Mouse (Mus musculus) stomach, embryonic 14.5 days (tissue): Measurements from ENCODE around the gene Hmgcl. TPM values are rescaled to one million over a fixed set of nuclear protein-coding genes. Genes with fewer than 3 reads are reported as not detected.
"Not testable (repeated sequence)": the region's sequence is repeated elsewhere in the genome, so short reads cannot be mapped to it uniquely, and the experiment has no call there.

Experiments used
- ATAC-seq: fragments of 200-750 bp; cut with Nextera tagmentation; 2 replicates; pipeline ENCODE4 v1.8.0; 2017; ENCODE audit warnings: low read depth, moderate TSS enrichment; ENCODE audit not compliant: insufficient number of reproducible peaks, insufficient read depth, low FRiP score
- H3K27ac ChIP-seq: fragments of 300-500 bp; sonication (generic); 2 replicates; pipeline ENCODE4 v1.5.1; 2014; ENCODE audit warnings: mild to moderate bottlenecking, low read length, moderate library complexity, mixed read lengths
- H3K27me3 ChIP-seq: fragments of 300-500 bp; sonication (generic); 2 replicates; pipeline ENCODE4 v1.6.1; 2014; ENCODE audit warnings: low read length, control low read depth, mixed read lengths; ENCODE audit not compliant: control insufficient read depth, insufficient read depth
- H3K36me3 ChIP-seq: fragments of 300-500 bp; sonication (generic); 2 replicates; pipeline ENCODE4 v1.6.1; 2014; ENCODE audit warnings: mild to moderate bottlenecking, control low read depth, low read length, moderate library complexity, mixed read lengths; ENCODE audit not compliant: control insufficient read depth, insufficient read depth
- H3K4me1 ChIP-seq: fragments of 300-500 bp; sonication (generic); 2 replicates; pipeline ENCODE4 v1.6.1; 2014; ENCODE audit warnings: low read length, control low read depth, mixed read lengths; ENCODE audit not compliant: control insufficient read depth, insufficient read depth
- H3K4me2 ChIP-seq: fragments of 300-500 bp; sonication (generic); replicated peaks from 2 replicates; pipeline ENCODE4 v1.6.1; 2014; ENCODE audit warnings: low read depth, low read length, control low read depth
- H3K4me3 ChIP-seq: fragments of 300-500 bp; sonication (generic); 2 replicates; pipeline ENCODE4 v1.5.1; 2014; ENCODE audit warnings: low read depth, low read length, control low read depth
- H3K9ac ChIP-seq: fragments of 300-500 bp; sonication (generic); replicated peaks from 2 replicates; pipeline ENCODE4 v1.6.1; 2014; ENCODE audit warnings: low read depth, mild to moderate bottlenecking, control low read depth, low read length, moderate library complexity, mixed read lengths
- H3K9me3 ChIP-seq: fragments of 300-500 bp; sonication (generic); 2 replicates; pipeline ENCODE4 v1.6.1; 2016; ENCODE audit warnings: low read depth, low read length, control low read depth; ENCODE audit not compliant: control insufficient read depth
- WGBS: fragments of 180-500 bp; shearing (Covaris S2); extraction: QIAGEN DNeasy Blood & Tissue Kit; methylation state at CpG from one replicate; pipeline ENCODE4 v1.1.7; 2014; 5-methylcytosine and 5-hydroxymethylcytosine counted together
- polyA plus RNA-seq: library from polyadenylated mRNA; unstranded; fragments of >200 nt; fragmentation: Nextera tagmentation; extraction: Ambion mirVana; gene quantifications from 2 replicates; pipeline ENCODE4 v1.2.1, GENCODE M21; 2014

Hmgcl gene
- polyA plus RNA-seq, 1 experiment from 2014 or later: 87.7 TPM

DNA sequence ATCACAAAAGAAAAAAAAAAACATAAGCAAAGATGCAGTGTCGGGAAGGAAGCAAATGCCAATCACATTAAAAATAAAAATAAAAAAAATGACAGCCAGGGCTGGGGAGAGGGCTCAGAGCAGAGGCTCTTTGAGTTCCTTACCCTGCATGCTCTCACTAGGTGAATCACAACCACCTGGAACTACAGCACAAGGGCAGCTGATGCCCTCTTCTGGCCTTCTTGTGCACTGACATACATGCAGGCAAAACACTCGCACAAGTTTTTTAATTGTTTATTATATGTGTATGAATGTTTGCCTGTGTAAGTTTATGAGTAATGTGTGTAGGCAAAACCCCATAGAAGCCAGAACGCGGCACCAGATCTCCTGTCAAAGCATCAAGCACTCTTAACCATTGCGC is 14.4 kb upstream of the Hmgcl start:
- no peaks in the 10 kb centered on the region for H3K27me3 ChIP-seq
- WGBS: 65% methylated on average over 5 of the region's 5 CpGs
- no peaks in the 10 kb centered on the region for H3K4me1 ChIP-seq
- H3K9ac ChIP-seq: no peak overlapping the region
- H3K9me3 ChIP-seq: no peaks in the 10 kb centered on the region
- H3K4me2 ChIP-seq: no peak overlapping the region
- no peak overlapping the region for H3K27ac ChIP-seq
- H3K36me3 ChIP-seq: peaks cover 3% of the 10 kb centered on the region
- no peak for ATAC-seq
- H3K4me3 ChIP-seq: no peak overlapping the region

DNA sequence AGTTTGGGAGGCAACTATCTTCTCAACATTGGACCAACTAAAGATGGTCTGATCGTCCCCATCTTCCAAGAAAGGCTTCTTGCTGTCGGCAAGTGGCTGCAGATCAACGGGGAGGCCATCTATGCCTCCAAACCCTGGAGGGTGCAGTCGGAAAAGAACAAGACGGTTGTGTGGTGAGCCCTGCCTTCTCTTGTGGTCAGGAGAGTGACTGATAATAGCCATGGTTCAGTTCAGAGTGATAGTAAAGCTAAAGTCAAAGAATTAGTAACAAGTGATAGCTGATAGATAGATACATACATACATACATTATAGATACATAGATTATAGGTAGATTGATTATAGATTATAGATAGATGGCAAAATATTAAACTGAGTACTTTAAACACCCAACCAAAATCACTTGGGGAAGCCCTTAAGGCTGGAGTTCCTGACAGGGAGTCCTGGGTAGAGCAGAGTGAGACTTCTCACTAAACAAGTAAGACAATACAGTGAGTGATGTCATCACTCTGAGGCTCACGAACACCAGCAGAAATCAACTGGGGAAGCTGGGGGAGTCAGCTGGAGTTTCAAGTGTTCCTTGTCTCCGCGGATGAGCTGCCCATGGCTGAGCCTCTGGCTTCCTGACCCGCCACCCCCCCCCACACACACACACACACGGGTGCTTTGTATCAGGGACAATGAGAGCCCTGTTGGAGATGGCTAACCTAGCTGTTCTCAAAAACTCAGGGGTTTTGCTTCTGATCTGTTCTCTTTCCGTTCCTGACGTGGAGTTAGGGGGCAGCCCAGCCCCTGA is 11.3 kb upstream of the Hmgcl start:
- WGBS: 64% methylated on average over 12 of the region's 12 CpGs
- H3K36me3 ChIP-seq: peaks cover 11% of the 10 kb centered on the region
- peak; percentile 42; the same call in 1 of the 2 replicates for ATAC-seq
- no peaks in the 10 kb centered on the region for H3K9me3 ChIP-seq
- no peaks in the 10 kb centered on the region for H3K27me3 ChIP-seq
- no peak overlapping the region for H3K27ac ChIP-seq
- H3K4me2 ChIP-seq: no peak overlapping the region
- H3K4me3 ChIP-seq: no peak overlapping the region
- no peak overlapping the region for H3K9ac ChIP-seq
- no peaks in the 10 kb centered on the region for H3K4me1 ChIP-seq

DNA sequence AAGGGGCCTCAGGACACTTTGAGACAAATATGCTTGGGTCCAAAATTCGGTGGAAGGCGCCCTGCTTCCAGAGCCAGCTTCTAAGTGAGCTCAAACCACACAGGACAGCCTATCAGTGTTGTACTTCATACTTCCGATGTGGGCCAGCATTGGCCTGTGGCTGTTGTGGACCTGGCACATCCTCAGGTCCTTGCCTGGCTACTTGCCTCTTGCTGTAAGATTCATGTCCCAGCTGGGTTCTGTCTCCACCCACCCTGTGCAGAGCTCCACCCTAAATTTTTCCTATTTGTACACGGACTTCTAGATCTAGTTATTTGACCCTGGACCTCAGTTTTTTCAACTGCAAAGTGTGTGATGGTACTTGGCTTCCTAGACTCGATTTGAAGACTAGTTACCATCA is 10.7 kb upstream of the Hmgcl start:
- ATAC-seq: no peak
- WGBS: 55% methylated on average over 5 of the region's 5 CpGs
- Histone ChIP-seq H3K36me3 (peaks cover 11% of the 10 kb centered on the region), H3K4me2 (no peak overlapping the region), H3K4me3 (no peak overlapping the region), H3K9me3 (no peaks in the 10 kb centered on the region), H3K27me3 (no peaks in the 10 kb centered on the region), H3K27ac (no peak overlapping the region), H3K4me1 (no peaks in the 10 kb centered on the region), H3K9ac (no peak overlapping the region)

- H3K4me2 ChIP-seq: no peak overlapping the region
- WGBS: 78% methylated on average over 7 of the region's 7 CpGs
- no peak overlapping the region for H3K27ac ChIP-seq
Observed at GRCm38 (mm10) chr4:135938858-135939257, 7.4 kb upstream of the Hmgcl start.

GRCm38 (mm10) chr4:135941026-135941425 is 5.2 kb upstream of the Hmgcl start:
- H3K27ac ChIP-seq, H3K36me3 ChIP-seq, ATAC-seq, H3K27me3 ChIP-seq, H3K9ac ChIP-seq, H3K4me1 ChIP-seq, H3K4me2 ChIP-seq, H3K4me3 ChIP-seq, H3K9me3 ChIP-seq: not testable (repeated sequence)
- WGBS: 84% methylated on average over 8 of the region's 8 CpGs

More at GRCm38 (mm10) chr4:135938858-135939257, 7.4 kb upstream of the Hmgcl start:
- Histone ChIP-seq H3K4me1 (no peaks in the 10 kb centered on the region), H3K4me3 (no peak overlapping the region), H3K9ac (no peak overlapping the region), H3K27me3 (no peaks in the 10 kb centered on the region), H3K9me3 (no peaks in the 10 kb centered on the region), H3K36me3 (peaks cover 7% of the 10 kb centered on the region)
- ATAC-seq: no peak

GRCm38 (mm10) chr4:135942193-135942592 is 4.1 kb upstream of the Hmgcl start:
- Histone ChIP-seq H3K27me3 (no peaks in the 10 kb centered on the region), H3K4me1 (0 out of 2 replicates have a peak, but pooled peaks cover 5% of the 10 kb centered on the region), H3K36me3 (peaks cover 7% of the 10 kb centered on the region; the same call in 1 of the 2 replicates), H3K27ac (no peak overlapping the region), H3K4me2 (no peak overlapping the region), H3K9ac (no peak overlapping the region), H3K4me3 (no peak overlapping the region), H3K9me3 (no peaks in the 10 kb centered on the region)
- WGBS: 81% methylated on average over 6 of the region's 6 CpGs
- ATAC-seq: no peak

DNA sequence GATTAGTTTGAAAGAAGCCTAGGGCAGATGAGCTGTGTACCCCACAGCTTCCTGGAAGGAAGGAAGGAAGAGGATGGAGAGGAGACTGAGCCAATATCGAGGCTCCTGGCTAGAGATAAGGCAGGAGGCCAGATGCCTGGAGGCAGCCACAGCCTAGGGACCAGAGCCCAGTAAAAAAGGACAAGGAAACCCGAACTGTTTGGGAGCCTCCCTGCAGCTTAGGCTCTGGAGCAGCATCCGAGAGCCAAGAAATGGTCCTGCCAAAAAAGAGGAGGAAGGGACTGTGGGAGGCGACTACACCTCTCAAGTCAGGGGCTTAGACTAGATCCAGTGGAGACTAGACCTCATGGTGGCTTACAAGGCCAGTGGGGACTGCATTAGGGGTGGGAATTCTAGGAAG is 2.9 kb upstream of the Hmgcl start:
- no peak overlapping the region for H3K4me2 ChIP-seq
- no peaks in the 10 kb centered on the region for H3K9me3 ChIP-seq
- H3K9ac ChIP-seq: no peak overlapping the region
- peaks cover 7% of the 10 kb centered on the region; the same call in 1 of the 2 replicates for H3K36me3 ChIP-seq
- no peaks in the 10 kb centered on the region for H3K27me3 ChIP-seq
- H3K4me1 ChIP-seq: 0 out of 2 replicates have a peak, but pooled peaks cover 5% of the 10 kb centered on the region
- H3K4me3 ChIP-seq: no peak overlapping the region
- WGBS: 51% methylated on average over 4 of the region's 4 CpGs
- no peak for ATAC-seq
- no peak overlapping the region for H3K27ac ChIP-seq

GRCm38 (mm10) chr4:135945706-135946105 is 542 bp upstream of the Hmgcl start:
- Histone ChIP-seq H3K9me3 (no peaks in the 10 kb centered on the region), H3K27me3 (no peaks in the 10 kb centered on the region), H3K4me3 (peak overlapping the region; percentile 85), H3K4me1 (0 out of 2 replicates have a peak, but pooled peaks cover 8% of the 10 kb centered on the region), H3K4me2 (peak overlapping the region; percentile 79), H3K36me3 (no peaks in the 10 kb centered on the region), H3K27ac (peak overlapping the region; percentile 61; the same call in 1 of the 2 replicates), H3K9ac (no peak overlapping the region)
- WGBS: 68% methylated on average over 10 of the region's 10 CpGs
- no peak for ATAC-seq
